Mouse (Mus musculus) liver, embryonic 11.5 days (tissue): ENCODE measurements around the gene Galnt18. TPM values are rescaled to one million over a fixed set of nuclear protein-coding genes. Genes with fewer than 3 reads are reported as not detected.

ENCODE experiments used
- ATAC-seq: fragments of 200-750 bp; cut with Nextera tagmentation; replicated peaks from 2 replicates; pipeline ENCODE4 v1.8.0; 2017; ENCODE audit warnings: moderate number of reproducible peaks, mild to moderate bottlenecking, moderate TSS enrichment, moderate library complexity; ENCODE audit not compliant: low FRiP score
- DNase-seq: peaks from one replicate; pipeline ENCODE4 v3.0.0-alpha.2; 2017; ENCODE audit warnings: low spot score
- H3K27ac ChIP-seq: fragments of 300-500 bp; sonication (generic); 2 replicates; pipeline ENCODE4 v1.5.1; 2014; ENCODE audit warnings: mild to moderate bottlenecking, low read depth, low read length, control low read depth
- H3K27me3 ChIP-seq: fragments of 300-500 bp; sonication (generic); replicated peaks from 2 replicates; pipeline ENCODE4 v1.6.1; 2014; ENCODE audit warnings: low read length, mixed read lengths; ENCODE audit not compliant: control insufficient read depth, insufficient read depth
- H3K36me3 ChIP-seq: fragments of 300-500 bp; sonication (generic); 2 replicates; pipeline ENCODE4 v1.6.1; 2014; ENCODE audit warnings: mild to moderate bottlenecking, low read length, moderate library complexity, mixed read lengths; ENCODE audit not compliant: control insufficient read depth, insufficient read depth
- H3K4me1 ChIP-seq: fragments of 300-500 bp; sonication (generic); replicated peaks from 2 replicates; pipeline ENCODE4 v1.6.1; 2014; ENCODE audit warnings: low read length, mixed read lengths; ENCODE audit not compliant: control insufficient read depth, insufficient read depth
- H3K4me2 ChIP-seq: fragments of 300-500 bp; sonication (generic); 2 replicates; pipeline ENCODE4 v1.6.1; 2014; ENCODE audit warnings: mild to moderate bottlenecking, control low read depth, moderate library complexity
- H3K4me3 ChIP-seq: fragments of 300-500 bp; sonication (generic); 2 replicates; pipeline ENCODE4 v1.5.1; 2014; ENCODE audit warnings: low read depth, low read length, control low read depth
- H3K9ac ChIP-seq: fragments of 300-500 bp; sonication (generic); 2 replicates; pipeline ENCODE4 v1.6.1; 2014; ENCODE audit warnings: low read depth, low read length, control low read depth
- H3K9me3 ChIP-seq: fragments of 300-500 bp; sonication (generic); 2 replicates; pipeline ENCODE4 v1.6.1; 2016; ENCODE audit warnings: low read length, inconsistent platforms, mixed read lengths; ENCODE audit not compliant: control insufficient read depth
- WGBS: fragments of 180-500 bp; shearing (Covaris S2); extraction: QIAGEN DNeasy Blood & Tissue Kit; methylation state at CpG from one replicate; pipeline ENCODE4 v1.1.7; 2014; 5-methylcytosine and 5-hydroxymethylcytosine counted together
- polyA plus RNA-seq: library from polyadenylated mRNA; unstranded; fragments of >200 nt; fragmentation: Nextera tagmentation; extraction: Ambion mirVana; gene quantifications from 2 replicates; pipeline ENCODE4 v1.2.1, GENCODE M21; 2014

Gene Galnt18
- polyA plus RNA-seq, 1 experiment from 2014 or later: 3.1 TPM

GRCm38 (mm10) chr7:111730346-111731269 lies 49.2 kb downstream of the Galnt18 start:
- H3K27ac ChIP-seq: no peak overlapping the region

GRCm38 (mm10) chr7:111726928-111727327 lies 52.8 kb downstream of the Galnt18 start:
- Histone ChIP-seq H3K4me2 (no peak overlapping the region), H3K4me3 (no peak overlapping the region), H3K4me1 (no peaks in the 10 kb centered on the region; the same call in 1 of the 2 replicates), H3K36me3 (no peaks in the 10 kb centered on the region), H3K9ac (no peak overlapping the region), H3K27me3 (no peaks in the 10 kb centered on the region), H3K27ac (no peak overlapping the region), H3K9me3 (no peaks in the 10 kb centered on the region)
- 44% methylated on average over 2 of the region's 2 CpGs for WGBS
- ATAC-seq: no peak
- DNase-seq: no peak

More at GRCm38 (mm10) chr7:111730346-111731269, 49.2 kb downstream of the Galnt18 start:
- Histone ChIP-seq H3K36me3 (no peaks in the 10 kb centered on the region), H3K9me3 (no peaks in the 10 kb centered on the region), H3K4me1 (no peaks in the 10 kb centered on the region; the same call in 1 of the 2 replicates), H3K27me3 (no peaks in the 10 kb centered on the region), H3K4me2 (no peak overlapping the region), H3K9ac (no peak overlapping the region), H3K4me3 (no peak overlapping the region)
- DNase-seq (no peak), ATAC-seq (no peak)
- WGBS: 79% methylated on average over 8 of the region's 8 CpGs

- H3K9me3 ChIP-seq: no peaks in the 10 kb centered on the region
These were observed 55.0 kb downstream of the Galnt18 start for GRCm38 (mm10) chr7:111724730-111725129.

GRCm38 (mm10) chr7:111724004-111724403 lies 55.8 kb downstream of the Galnt18 start:
- DNase-seq: no peak
- Histone ChIP-seq H3K36me3 (no peaks in the 10 kb centered on the region), H3K4me3 (no peak overlapping the region), H3K27ac (no peak overlapping the region), H3K27me3 (no peaks in the 10 kb centered on the region), H3K4me1 (no peaks in the 10 kb centered on the region; the same call in 1 of the 2 replicates), H3K9me3 (no peaks in the 10 kb centered on the region), H3K4me2 (no peak overlapping the region), H3K9ac (no peak overlapping the region)
- no peak for ATAC-seq
- 68% methylated on average over 4 of the region's 4 CpGs for WGBS

More at GRCm38 (mm10) chr7:111724730-111725129, 55.0 kb downstream of the Galnt18 start:
- Histone ChIP-seq H3K27me3 (no peaks in the 10 kb centered on the region), H3K36me3 (no peaks in the 10 kb centered on the region), H3K4me3 (no peak overlapping the region), H3K9ac (no peak overlapping the region), H3K4me2 (no peak overlapping the region), H3K27ac (no peak overlapping the region), H3K4me1 (no peaks in the 10 kb centered on the region; the same call in 1 of the 2 replicates)
- DNase-seq (no peak), ATAC-seq (no peak)
- WGBS: 49% methylated on average over 7 of the region's 7 CpGs

GRCm38 (mm10) chr7:111721308-111721698 lies 58.5 kb downstream of the Galnt18 start:
- Histone ChIP-seq H3K27ac (no peak overlapping the region), H3K4me1 (no peaks in the 10 kb centered on the region), H3K36me3 (no peaks in the 10 kb centered on the region), H3K4me2 (no peak overlapping the region), H3K4me3 (no peak overlapping the region), H3K9ac (no peak overlapping the region), H3K9me3 (no peaks in the 10 kb centered on the region), H3K27me3 (no peaks in the 10 kb centered on the region)
- 84% methylated on average over 5 of the region's 5 CpGs for WGBS
- no peak for DNase-seq
- no peak for ATAC-seq

- WGBS: 79% methylated on average over 8 of the region's 8 CpGs
- H3K27ac ChIP-seq: no peak overlapping the region
These were observed 59.1 kb downstream of the Galnt18 start for GRCm38 (mm10) chr7:111720511-111721307.

GRCm38 (mm10) chr7:111718900-111719299 lies 60.9 kb downstream of the Galnt18 start:
- 58% methylated on average over 4 of the region's 4 CpGs for WGBS
- Histone ChIP-seq H3K27me3 (no peaks in the 10 kb centered on the region), H3K36me3 (no peaks in the 10 kb centered on the region), H3K4me3 (no peak overlapping the region), H3K27ac (no peak overlapping the region), H3K4me1 (no peaks in the 10 kb centered on the region; the same call in 1 of the 2 replicates), H3K9ac (no peak overlapping the region), H3K4me2 (no peak overlapping the region), H3K9me3 (no peaks in the 10 kb centered on the region)
- ATAC-seq: no peak
- no peak for DNase-seq

More at GRCm38 (mm10) chr7:111720511-111721307, 59.1 kb downstream of the Galnt18 start:
- Histone ChIP-seq H3K4me3 (no peak overlapping the region), H3K27me3 (no peaks in the 10 kb centered on the region), H3K36me3 (no peaks in the 10 kb centered on the region), H3K4me2 (no peak overlapping the region), H3K9me3 (no peaks in the 10 kb centered on the region), H3K9ac (no peak overlapping the region), H3K4me1 (no peaks in the 10 kb centered on the region)
- DNase-seq: no peak
- no peak for ATAC-seq

- DNase-seq: no peak
- no peaks in the 10 kb centered on the region for H3K9me3 ChIP-seq
- no peaks in the 10 kb centered on the region for H3K36me3 ChIP-seq
- no peak overlapping the region for H3K27ac ChIP-seq
- no peak overlapping the region for H3K4me3 ChIP-seq
- WGBS: 58% methylated on average over 5 of the region's 5 CpGs
- H3K27me3 ChIP-seq: no peaks in the 10 kb centered on the region
- peak; percentile 83 for ATAC-seq
- H3K4me2 ChIP-seq: no peak overlapping the region
- no peaks in the 10 kb centered on the region; the same call in 1 of the 2 replicates for H3K4me1 ChIP-seq
- H3K9ac ChIP-seq: no peak overlapping the region
These were observed 65.0 kb downstream of the Galnt18 start for GRCm38 (mm10) chr7:111714639-111715360.
